Mouse (Mus musculus): Measurements from ENCODE around the gene Mgat5.

DNA sequence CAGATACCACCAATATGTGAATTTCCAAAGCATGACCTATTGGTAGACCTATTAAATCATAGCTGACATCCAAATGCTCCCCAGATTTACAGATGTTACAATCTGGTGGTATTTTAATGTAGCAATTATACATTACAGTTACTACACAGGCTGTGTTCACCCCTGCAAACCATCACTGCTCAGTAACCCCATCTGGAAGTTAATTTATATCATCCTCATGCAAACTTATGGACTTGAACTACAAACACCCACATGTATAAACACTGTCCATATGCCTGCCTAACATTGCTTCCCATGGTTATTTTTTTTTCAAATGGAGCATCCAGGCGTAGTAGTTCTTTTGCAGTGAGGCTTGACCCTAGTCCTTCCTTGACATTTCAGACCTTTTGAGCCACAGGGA lies 236.2 kb downstream of the Mgat5 start:
- no peak for TF ChIP-seq CTCF (IDR thresholded peaks at IDR 0.05; ENCODE audit: control insufficient read depth, insufficient read depth, insufficient read length)
- no peak for TF ChIP-seq USF1 (IDR thresholded peaks at IDR 0.05; ENCODE audit: low read depth)
- no peak for TF ChIP-seq MYOD1 (IDR thresholded peaks at IDR 0.05; ENCODE audit: control insufficient read depth, insufficient read length, low read depth)
